Mouse (Mus musculus) hematopoietic multipotent progenitor cell, adult 10-12 weeks (in vitro differentiated cells): ENCODE data around the gene Ermn. TPM values are rescaled to one million over a fixed set of nuclear protein-coding genes. Genes with fewer than 3 reads are reported as not detected.

Source experiments
- polyA plus RNA-seq: library from polyadenylated mRNA; stranded (reverse); fragments of >175 nt; gene quantifications from 2 replicates; pipeline ENCODE4 v1.2.3, GENCODE M21; 2012; ENCODE audit warnings: low replicate concordance

Ermn gene
- polyA plus RNA-seq: not detected in 2 replicates

GRCm38 (mm10) chr2:58052821-58053581, at the start of gene Ermn:
Gene Ermn (minus strand): TSS chr2:58052864.

DNA sequence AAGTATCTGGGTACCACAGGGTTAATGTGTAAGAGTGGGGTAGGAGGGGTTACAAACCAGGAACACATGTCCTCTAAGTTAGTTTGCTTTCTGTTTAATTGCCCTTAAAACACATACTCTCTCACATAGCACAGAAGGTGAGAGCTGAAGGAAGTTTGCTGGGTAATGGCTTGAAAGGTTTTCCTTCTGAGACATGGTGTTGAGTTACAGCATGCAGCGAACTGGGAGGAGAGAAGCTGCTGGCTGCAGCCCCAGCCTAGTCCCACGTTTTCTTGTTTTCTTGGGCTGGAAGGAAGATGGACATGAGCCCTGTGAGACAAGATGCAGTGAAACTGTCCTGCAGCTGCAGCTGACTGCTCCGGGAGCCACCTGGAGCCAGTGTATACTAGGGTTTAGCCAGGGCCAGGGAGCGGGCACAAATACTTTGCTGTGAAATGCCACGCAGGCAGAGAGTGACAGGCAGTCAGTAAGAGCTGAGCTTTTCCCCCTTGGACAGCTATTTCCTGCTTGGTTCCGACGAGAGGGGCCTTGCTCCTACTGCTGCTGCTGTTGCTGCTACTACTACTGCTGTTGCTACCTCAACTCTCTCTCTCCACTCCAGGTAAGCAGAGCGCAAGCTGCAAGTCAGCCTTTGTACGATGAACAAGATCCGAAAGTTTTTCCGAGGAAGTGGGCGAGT, 54.8 kb downstream of the Ermn start, which contains the start of gene Galnt5:
Galnt5 (plus strand) TSS at position 133 of the 679 bp plus-strand sequence.

Other genes with a start within 250 kb of the Ermn start
- not detected in 2 replicates for gene Galnt5, start 55.0 kb downstream of the Ermn start, polyA plus RNA-seq
- 6.9 and 68.6 TPM in 2 replicates for gene Cytip, start 142.7 kb upstream of the Ermn start, polyA plus RNA-seq